7 mouse cellular contexts compared by ENCODE assay signal in genomic region chr8:123894502-123895097, GRCm38 (mm10). TPM values are rescaled to one million over a fixed set of nuclear protein-coding genes. Genes with fewer than 3 reads are reported as not detected.
DNase-seq lines count a peak whose midpoint lies in the region; ATAC-seq and TF ChIP-seq lines count a peak whose summit lies in the region.

Acta1 (minus strand) TSS chr8:123894751.

- no peak within 1 kb of the TSS for H3K27ac ChIP-seq in heart, embryonic 11.5 days (ENCODE audit: low read depth, low read length)
- no peak within 1 kb of the TSS for H3K27ac ChIP-seq in neural tube, embryonic 13.5 days (replicated peaks)

- no peak for DNase-seq in lung, adult 2 months
- DNase-seq in lung, postnatal 14 days: no peak
- DNase-seq in gastrocnemius, adult 18-20 months (ENCODE audit: low spot score): peak; percentile 91
- DNase-seq in right cerebral cortex, postnatal 10 days (ENCODE audit: low spot score in 2 of 2): no peak
- no peak for DNase-seq in lung, postnatal 10 days

- peak within 1 kb of the TSS; percentile 37 for H3K4me2 ChIP-seq in heart, embryonic 11.5 days
- no peak within 1 kb of the TSS for H3K4me2 ChIP-seq in neural tube, embryonic 13.5 days

- no peak for TF ChIP-seq POLR2A in lung, adult 2 months (IDR thresholded peaks at IDR 0.05; ENCODE audit: borderline replicate concordance, extremely low read depth, low read depth, low read length)

- H3K27me3 ChIP-seq in heart, embryonic 11.5 days (ENCODE audit: control insufficient read depth, insufficient read depth, low read length): peaks cover 61% of the 10 kb centered on the region
- peaks cover 71% of the 10 kb centered on the region for H3K27me3 ChIP-seq in neural tube, embryonic 13.5 days

- no peaks in the 10 kb centered on the region for H3K4me1 ChIP-seq in lung, adult 2 months (ENCODE audit: control insufficient read depth, insufficient read depth, low read length)
- H3K4me1 ChIP-seq in heart, embryonic 11.5 days (ENCODE audit: control insufficient read depth, insufficient read depth, low read length): peaks cover 23% of the 10 kb centered on the region
- peaks cover 21% of the 10 kb centered on the region for H3K4me1 ChIP-seq in neural tube, embryonic 13.5 days (replicated peaks)

- no peak; the same call in 1 of the 2 replicates for ATAC-seq in heart, embryonic 11.5 days (replicated peaks; ENCODE audit: insufficient number of reproducible peaks, low FRiP score, low TSS enrichment)
- ATAC-seq in neural tube, embryonic 13.5 days (ENCODE audit: low read depth): no peak

- no peak within 1 kb of the TSS for H3K4me3 ChIP-seq in lung, adult 2 months (replicated peaks; ENCODE audit: extremely low read depth, low read depth, low read length)
- peak within 1 kb of the TSS; percentile 21; the same call in 1 of the 2 replicates for H3K4me3 ChIP-seq in heart, embryonic 11.5 days (ENCODE audit: low read depth, low read length)
- no peak within 1 kb of the TSS for H3K4me3 ChIP-seq in neural tube, embryonic 13.5 days

- no peak within 1 kb of the TSS for H3K9ac ChIP-seq in heart, embryonic 11.5 days (ENCODE audit: low read depth, low read length)
- no peak within 1 kb of the TSS for H3K9ac ChIP-seq in neural tube, embryonic 13.5 days

- H3K36me3 ChIP-seq in heart, embryonic 11.5 days (ENCODE audit: control insufficient read depth, insufficient read depth, low read length): no peaks in the 10 kb centered on the region
- H3K36me3 ChIP-seq in neural tube, embryonic 13.5 days: no peaks in the 10 kb centered on the region

- 17% methylated on average over 15 of the region's 15 CpGs for WGBS in lung, adult 2 months
- WGBS in heart, embryonic 11.5 days (ENCODE audit: insufficient replicate concordance): 10% methylated on average over 15 of the region's 15 CpGs
- WGBS in neural tube, embryonic 13.5 days: 24% methylated on average over 15 of the region's 15 CpGs

- H3K9me3 ChIP-seq in heart, embryonic 11.5 days (replicated peaks; ENCODE audit: control insufficient read depth, low read length): no peaks in the 10 kb centered on the region
- H3K9me3 ChIP-seq in neural tube, embryonic 13.5 days: no peaks in the 10 kb centered on the region

- no peak for TF ChIP-seq CTCF in lung, adult 2 months (IDR thresholded peaks at IDR 0.05; ENCODE audit: insufficient read depth, low read length)

RNA-seq across cellular contexts. Expression of gene Acta1, which starts in this region (rescaled TPM):
- polyA plus RNA-seq in lung, adult 2 months (2012; rRNA removed): 1.2 and 1,963 TPM in 2 replicates
- total RNA-seq in gastrocnemius, adult 18-20 months (2021): over 10,000 TPM; 42,846 to 52,629 TPM
- 558 and 581 TPM in 2 replicates for polyA plus RNA-seq in heart, embryonic 11.5 days (2014; fragmentation: Nextera tagmentation; extraction: Ambion mirVana)
- 26.0 and 60.5 TPM in 2 replicates for polyA plus RNA-seq in neural tube, embryonic 13.5 days (2015; fragmentation: Nextera tagmentation; extraction: Ambion mirVana)
